Comparison of ENCODE assay signal across 8 mouse cellular contexts in the genomic region with DNA sequence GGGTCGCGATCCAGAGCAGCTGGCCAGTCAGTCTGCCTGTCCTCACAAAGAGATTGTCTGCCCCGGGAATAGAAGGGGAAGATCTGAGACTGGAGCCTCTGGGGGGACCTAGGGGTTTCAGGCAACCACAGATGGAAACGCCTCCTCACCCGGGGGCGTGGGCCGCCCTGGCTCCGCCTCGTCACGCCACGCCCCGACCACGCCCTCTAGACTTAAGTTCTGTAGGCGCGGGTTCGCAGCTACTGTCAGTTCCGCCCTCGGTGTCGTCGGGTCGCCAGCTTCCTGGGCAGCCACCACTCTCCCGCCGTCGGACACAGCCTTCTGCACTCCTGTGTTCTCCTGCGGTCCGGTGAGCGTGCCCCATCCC. TPM values are rescaled to one million over a fixed set of nuclear protein-coding genes. Genes with fewer than 3 reads are reported as not detected.
DNase-seq lines count a peak whose midpoint lies in the region; ATAC-seq and TF ChIP-seq lines count a peak whose summit lies in the region.

A gene (plus strand): TSS at position 221 of the 367 bp plus-strand sequence.

- ATAC-seq in embryonic facial prominence, embryonic 13.5 days (ENCODE audit: insufficient number of reproducible peaks, insufficient read depth, low FRiP score, low TSS enrichment, low read depth) = peak; percentile 32; the same call in 1 of the 2 replicates
- peak; percentile 62 for ATAC-seq in kidney, embryonic 14.5 days (ENCODE audit: low FRiP score, low TSS enrichment)
- ATAC-seq in limb, embryonic 14.5 days (ENCODE audit: low FRiP score, low read depth) = peak; percentile 64
- ATAC-seq in midbrain, embryonic 15.5 days (replicated peaks) = no peak

- DNase-seq in cerebellum, postnatal 14 days = peak; percentile 47 to 60
- no peak for DNase-seq in cerebellum, adult 11 months
- DNase-seq in heart, embryonic 10.5 days (ENCODE audit: low spot score) = peak; percentile 96
- DNase-seq in limb, embryonic 14.5 days (ENCODE audit: low spot score) = peak; percentile 77
- peak; percentile 98 for DNase-seq in spleen, postnatal 10 days (ENCODE audit: low spot score in 2 of 2)

- TF ChIP-seq POLR2A in limb, embryonic 14.5 days (IDR thresholded peaks at IDR 0.05; ENCODE audit: borderline replicate concordance, extremely low read depth, insufficient read depth, insufficient read length) = no peak

- WGBS in embryonic facial prominence, embryonic 13.5 days = 1% methylated on average over 27 of the region's 27 CpGs
- under 1% methylated on average over 27 of the region's 27 CpGs for WGBS in heart, embryonic 10.5 days
- under 1% methylated on average over 26 of the region's 27 CpGs for WGBS in kidney, embryonic 14.5 days
- WGBS in limb, embryonic 14.5 days = under 1% methylated on average over 21 of the region's 27 CpGs
- 2% methylated on average over 27 of the region's 27 CpGs for WGBS in midbrain, embryonic 15.5 days

- H3K4me3 ChIP-seq in embryonic facial prominence, embryonic 13.5 days = peak within 1 kb of the TSS; percentile 51
- peak within 1 kb of the TSS; percentile 62 for H3K4me3 ChIP-seq in heart, embryonic 10.5 days
- H3K4me3 ChIP-seq in kidney, embryonic 14.5 days (ENCODE audit: low read length) = peak within 1 kb of the TSS; percentile 53
- H3K4me3 ChIP-seq in limb, embryonic 14.5 days (replicated peaks; ENCODE audit: low read length) = peak within 1 kb of the TSS; percentile 44
- H3K4me3 ChIP-seq in midbrain, embryonic 15.5 days = peak within 1 kb of the TSS; percentile 37

- peak within 1 kb of the TSS; percentile 94 for H3K4me2 ChIP-seq in embryonic facial prominence, embryonic 13.5 days
- H3K4me2 ChIP-seq in kidney, embryonic 14.5 days (replicated peaks; ENCODE audit: low read depth, low read length) = peak within 1 kb of the TSS; percentile 84
- peak within 1 kb of the TSS; percentile 95 for H3K4me2 ChIP-seq in limb, embryonic 14.5 days (replicated peaks; ENCODE audit: low read depth, low read length, severe bottlenecking)
- H3K4me2 ChIP-seq in midbrain, embryonic 15.5 days = peak within 1 kb of the TSS; percentile 66

- H3K36me3 ChIP-seq in embryonic facial prominence, embryonic 13.5 days = peaks cover 17% of the 10 kb centered on the region
- peaks cover 17% of the 10 kb centered on the region for H3K36me3 ChIP-seq in heart, embryonic 10.5 days
- H3K36me3 ChIP-seq in kidney, embryonic 14.5 days (ENCODE audit: control insufficient read depth, insufficient read depth, low read length) = peaks cover 15% of the 10 kb centered on the region
- peaks cover 9% of the 10 kb centered on the region for H3K36me3 ChIP-seq in limb, embryonic 14.5 days (ENCODE audit: control insufficient read depth, insufficient read depth, low read length)
- H3K36me3 ChIP-seq in midbrain, embryonic 15.5 days (replicated peaks) = no peaks in the 10 kb centered on the region

- H3K9ac ChIP-seq in embryonic facial prominence, embryonic 13.5 days = peak within 1 kb of the TSS; percentile 67
- peak within 1 kb of the TSS; percentile 60 for H3K9ac ChIP-seq in kidney, embryonic 14.5 days (ENCODE audit: low read depth, low read length)
- H3K9ac ChIP-seq in limb, embryonic 14.5 days (ENCODE audit: low read depth, low read length, severe bottlenecking) = peak within 1 kb of the TSS; percentile 60
- peak within 1 kb of the TSS; percentile 23; the same call in 1 of the 2 replicates for H3K9ac ChIP-seq in midbrain, embryonic 15.5 days

- no peaks in the 10 kb centered on the region for H3K9me3 ChIP-seq in embryonic facial prominence, embryonic 13.5 days
- no peaks in the 10 kb centered on the region for H3K9me3 ChIP-seq in heart, embryonic 10.5 days
- H3K9me3 ChIP-seq in kidney, embryonic 14.5 days (ENCODE audit: control insufficient read depth, low read length) = no peaks in the 10 kb centered on the region
- no peaks in the 10 kb centered on the region for H3K9me3 ChIP-seq in limb, embryonic 14.5 days (ENCODE audit: control insufficient read depth, low read length)
- H3K9me3 ChIP-seq in midbrain, embryonic 15.5 days = no peaks in the 10 kb centered on the region

- peaks cover 50% of the 10 kb centered on the region for H3K4me1 ChIP-seq in embryonic facial prominence, embryonic 13.5 days
- peaks cover 56% of the 10 kb centered on the region for H3K4me1 ChIP-seq in heart, embryonic 10.5 days
- peaks cover 17% of the 10 kb centered on the region for H3K4me1 ChIP-seq in kidney, embryonic 14.5 days (ENCODE audit: control insufficient read depth, insufficient read depth, low read length)
- H3K4me1 ChIP-seq in limb, embryonic 14.5 days (ENCODE audit: control insufficient read depth, insufficient read depth, low read length) = peaks cover 27% of the 10 kb centered on the region
- H3K4me1 ChIP-seq in midbrain, embryonic 15.5 days = peaks cover 37% of the 10 kb centered on the region

- peak within 1 kb of the TSS; percentile 67 for H3K27ac ChIP-seq in embryonic facial prominence, embryonic 13.5 days
- H3K27ac ChIP-seq in heart, embryonic 10.5 days = peak within 1 kb of the TSS; percentile 83
- peak within 1 kb of the TSS; percentile 88 for H3K27ac ChIP-seq in kidney, embryonic 14.5 days (ENCODE audit: low read depth, low read length)
- peak within 1 kb of the TSS; percentile 19; the same call in 1 of the 2 replicates for H3K27ac ChIP-seq in limb, embryonic 14.5 days (replicated peaks; ENCODE audit: low read depth, low read length)
- H3K27ac ChIP-seq in midbrain, embryonic 15.5 days = no peak within 1 kb of the TSS

- no peaks in the 10 kb centered on the region for H3K27me3 ChIP-seq in embryonic facial prominence, embryonic 13.5 days
- no peaks in the 10 kb centered on the region for H3K27me3 ChIP-seq in heart, embryonic 10.5 days (ENCODE audit: insufficient read depth, poor library complexity, severe bottlenecking)
- H3K27me3 ChIP-seq in kidney, embryonic 14.5 days (ENCODE audit: control insufficient read depth, insufficient read depth, low read length) = no peaks in the 10 kb centered on the region
- H3K27me3 ChIP-seq in limb, embryonic 14.5 days (ENCODE audit: control insufficient read depth, insufficient read depth, low read length) = no peaks in the 10 kb centered on the region
- H3K27me3 ChIP-seq in midbrain, embryonic 15.5 days (replicated peaks) = no peaks in the 10 kb centered on the region

RNA-seq across cellular contexts. Expression of the gene that starts here (rescaled TPM):
- polyA plus RNA-seq in embryonic facial prominence, embryonic 13.5 days (2015; fragmentation: Nextera tagmentation; extraction: Ambion mirVana) = 159 and 170 TPM in 2 replicates
- 165 and 231 TPM in 2 replicates for polyA plus RNA-seq in heart, embryonic 10.5 days (2016; fragmentation: Nextera tagmentation; extraction: Ambion mirVana)
- polyA plus RNA-seq in kidney, embryonic 14.5 days (2014; fragmentation: Nextera tagmentation; extraction: Ambion mirVana) = 156 and 193 TPM in 2 replicates
- 104 and 159 TPM in 2 replicates for polyA plus RNA-seq in limb, embryonic 14.5 days (2012; rRNA removed)
- polyA plus RNA-seq in limb, embryonic 14.5 days (2014; fragmentation: Nextera tagmentation; extraction: Ambion mirVana) = 152 and 160 TPM in 2 replicates
- 57.2 and 61.6 TPM in 2 replicates for polyA plus RNA-seq in midbrain, embryonic 15.5 days (2015; fragmentation: Nextera tagmentation; extraction: Ambion mirVana)
